Mouse (Mus musculus) C2C12 (cell line): ENCODE results near the gene Gm21972.

Experiments used
- CEBPB ChIP-seq: IDR thresholded peaks from one replicate; pipeline ENCODE4 v1.6.1; 2011; ENCODE audit warnings: low read depth, mild to moderate bottlenecking, control low read depth, moderate library complexity
- CTCF ChIP-seq: IDR thresholded peaks from one replicate; pipeline ENCODE4 v1.5.1; 2011; ENCODE audit not compliant: control insufficient read depth, insufficient read depth, insufficient read length
- MYOG ChIP-seq: IDR thresholded peaks from one replicate; pipeline ENCODE4 v1.6.1; 2011; ENCODE audit not compliant: control insufficient read depth, insufficient read length; ENCODE audit errors: extremely low read depth
- USF1 ChIP-seq: IDR thresholded peaks from one replicate; pipeline ENCODE4 v1.6.1; 2011; ENCODE audit warnings: low read depth, mild to moderate bottlenecking, control low read depth, moderate library complexity

- TF ChIP-seq CTCF, result no peak
- TF ChIP-seq USF1, result no peak
- TF ChIP-seq CEBPB, result no peak
- no peak for TF ChIP-seq MYOG
These were observed 19.2 kb downstream of the Gm21972 start for GRCm38 (mm10) chr1:86152618-86153017.
